Mouse (Mus musculus) midbrain, embryonic 12.5 days (tissue): ENCODE measurements around the gene Lgals3bp. TPM values are rescaled to one million over a fixed set of nuclear protein-coding genes. Genes with fewer than 3 reads are reported as not detected.

Experiments used
- ATAC-seq: fragments of 200-750 bp; cut with Nextera tagmentation; 2 replicates; pipeline ENCODE4 v1.8.0; 2017; ENCODE audit warnings: low read depth, moderate TSS enrichment, moderate library complexity; ENCODE audit not compliant: low FRiP score
- H3K27ac ChIP-seq: fragments of 300-500 bp; sonication (generic); replicated peaks from 2 replicates; pipeline ENCODE4 v1.5.1; 2016; ENCODE audit warnings: mild to moderate bottlenecking
- H3K27me3 ChIP-seq: fragments of 300-500 bp; sonication (generic); 2 replicates; pipeline ENCODE4 v1.6.1; 2016; ENCODE audit warnings: mild to moderate bottlenecking
- H3K36me3 ChIP-seq: fragments of 300-500 bp; sonication (generic); 2 replicates; pipeline ENCODE4 v1.6.1; 2016
- H3K4me1 ChIP-seq: fragments of 300-500 bp; sonication (generic); 2 replicates; pipeline ENCODE4 v1.6.1; 2016
- H3K4me2 ChIP-seq: fragments of 300-500 bp; sonication (generic); replicated peaks from 2 replicates; pipeline ENCODE4 v1.6.1; 2016; ENCODE audit warnings: mild to moderate bottlenecking, moderate library complexity
- H3K4me3 ChIP-seq: fragments of 300-500 bp; sonication (generic); 2 replicates; pipeline ENCODE4 v1.5.1; 2016; ENCODE audit warnings: mild to moderate bottlenecking
- H3K9ac ChIP-seq: fragments of 300-500 bp; sonication (generic); replicated peaks from 2 replicates; pipeline ENCODE4 v1.6.1; 2016; ENCODE audit warnings: mild to moderate bottlenecking, moderate library complexity
- H3K9me3 ChIP-seq: fragments of 300-500 bp; sonication (generic); 2 replicates; pipeline ENCODE4 v1.6.1; 2016; ENCODE audit warnings: mild to moderate bottlenecking
- WGBS: fragments of 180-500 bp; shearing (Covaris S2); methylation state at CpG from one replicate; pipeline ENCODE4 v1.1.7; 2016; 5-methylcytosine and 5-hydroxymethylcytosine counted together
- polyA plus RNA-seq: library from polyadenylated mRNA; unstranded; fragments of >200 nt; fragmentation: Nextera tagmentation; extraction: Ambion mirVana; gene quantifications from 2 replicates; pipeline ENCODE4 v1.2.1, GENCODE M21; 2016

Gene Lgals3bp
- polyA plus RNA-seq, 1 experiment from 2014 or later: 1.7 TPM

GRCm38 (mm10) chr11:118354636-118355191 lies 47.2 kb downstream of the Lgals3bp start:
- H3K9ac ChIP-seq: peak overlapping the region; percentile 91
- WGBS: under 1% methylated on average over 22 of the region's 47 CpGs
- H3K27me3 ChIP-seq: 0 out of 2 replicates have a peak, but pooled peaks cover 4% of the 10 kb centered on the region
- peaks cover 24% of the 10 kb centered on the region for H3K4me1 ChIP-seq
- no peaks in the 10 kb centered on the region for H3K9me3 ChIP-seq
- no peaks in the 10 kb centered on the region for H3K36me3 ChIP-seq
- peak overlapping the region; percentile 93 for H3K4me2 ChIP-seq
- peak overlapping the region; percentile 80 for H3K4me3 ChIP-seq
- ATAC-seq: peak; percentile 65; the same call in 1 of the 2 replicates
- peak overlapping the region; percentile 87 for H3K27ac ChIP-seq

GRCm38 (mm10) chr11:118349494-118349893 lies 52.4 kb downstream of the Lgals3bp start:
- no peak for ATAC-seq
- H3K9me3 ChIP-seq: no peaks in the 10 kb centered on the region
- H3K4me3 ChIP-seq: no peak overlapping the region
- H3K27ac ChIP-seq: no peak overlapping the region
- H3K36me3 ChIP-seq: no peaks in the 10 kb centered on the region
- no peak overlapping the region for H3K4me2 ChIP-seq
- H3K9ac ChIP-seq: no peak overlapping the region
- H3K4me1 ChIP-seq: peaks cover 31% of the 10 kb centered on the region
- WGBS: 91% methylated on average over 5 of the region's 5 CpGs
- H3K27me3 ChIP-seq: 0 out of 2 replicates have a peak, but pooled peaks cover 4% of the 10 kb centered on the region

GRCm38 (mm10) chr11:118348877-118349276 lies 53.0 kb downstream of the Lgals3bp start:
- no peaks in the 10 kb centered on the region for H3K9me3 ChIP-seq
- no peak overlapping the region for H3K4me2 ChIP-seq
- H3K36me3 ChIP-seq: no peaks in the 10 kb centered on the region
- no peak overlapping the region for H3K9ac ChIP-seq
- H3K4me1 ChIP-seq: peaks cover 25% of the 10 kb centered on the region
- H3K27ac ChIP-seq: no peak overlapping the region
- ATAC-seq: no peak
- 75% methylated on average over 5 of the region's 5 CpGs for WGBS
- 0 out of 2 replicates have a peak, but pooled peaks cover 4% of the 10 kb centered on the region for H3K27me3 ChIP-seq
- H3K4me3 ChIP-seq: no peak overlapping the region

- Histone ChIP-seq H3K4me3 (no peak overlapping the region), H3K9ac (no peak overlapping the region), H3K4me1 (peaks cover 25% of the 10 kb centered on the region), H3K27ac (no peak overlapping the region), H3K4me2 (no peak overlapping the region), H3K36me3 (no peaks in the 10 kb centered on the region), H3K27me3 (0 out of 2 replicates have a peak, but pooled peaks cover 4% of the 10 kb centered on the region), H3K9me3 (no peaks in the 10 kb centered on the region)
- no peak for ATAC-seq
- 69% methylated on average over 3 of the region's 3 CpGs for WGBS
Observed at GRCm38 (mm10) chr11:118348419-118348818, 53.5 kb downstream of the Lgals3bp start.

- no peak overlapping the region for H3K4me2 ChIP-seq
- H3K9ac ChIP-seq: no peak overlapping the region
- 0 out of 2 replicates have a peak, but pooled peaks cover 4% of the 10 kb centered on the region for H3K27me3 ChIP-seq
- WGBS: 94% methylated on average over 12 of the region's 12 CpGs
- no peaks in the 10 kb centered on the region for H3K9me3 ChIP-seq
- no peak for ATAC-seq
- H3K4me1 ChIP-seq: peaks cover 25% of the 10 kb centered on the region
- no peaks in the 10 kb centered on the region for H3K36me3 ChIP-seq
- H3K27ac ChIP-seq: no peak overlapping the region
- no peak overlapping the region for H3K4me3 ChIP-seq
Observed at GRCm38 (mm10) chr11:118347911-118348310, 54.0 kb downstream of the Lgals3bp start.

GRCm38 (mm10) chr11:118347391-118347790 lies 54.5 kb downstream of the Lgals3bp start:
- Histone ChIP-seq H3K9ac (no peak overlapping the region), H3K4me2 (no peak overlapping the region), H3K4me1 (peaks cover 31% of the 10 kb centered on the region), H3K9me3 (no peaks in the 10 kb centered on the region), H3K27ac (no peak overlapping the region), H3K36me3 (no peaks in the 10 kb centered on the region), H3K4me3 (no peak overlapping the region), H3K27me3 (0 out of 2 replicates have a peak, but pooled peaks cover 4% of the 10 kb centered on the region)
- WGBS: 96% methylated on average over 2 of the region's 2 CpGs
- ATAC-seq: no peak

- Histone ChIP-seq H3K4me3 (no peak overlapping the region), H3K4me1 (peaks cover 39% of the 10 kb centered on the region), H3K4me2 (no peak overlapping the region), H3K27me3 (no peaks in the 10 kb centered on the region), H3K9me3 (no peaks in the 10 kb centered on the region), H3K9ac (no peak overlapping the region), H3K27ac (no peak overlapping the region), H3K36me3 (no peaks in the 10 kb centered on the region)
- WGBS: 92% methylated on average over 8 of the region's 8 CpGs
- no peak for ATAC-seq
Observed at GRCm38 (mm10) chr11:118346395-118347096, 55.3 kb downstream of the Lgals3bp start.

- Histone ChIP-seq H3K9ac (no peak overlapping the region), H3K4me3 (no peak overlapping the region), H3K4me2 (no peak overlapping the region), H3K9me3 (no peaks in the 10 kb centered on the region), H3K27ac (no peak overlapping the region), H3K27me3 (no peaks in the 10 kb centered on the region), H3K4me1 (peaks cover 43% of the 10 kb centered on the region), H3K36me3 (no peaks in the 10 kb centered on the region)
- ATAC-seq: no peak
- WGBS: 71% methylated on average over 4 of the region's 4 CpGs
Observed at GRCm38 (mm10) chr11:118345693-118346092, 56.2 kb downstream of the Lgals3bp start.

GRCm38 (mm10) chr11:118343629-118344028 lies 58.3 kb downstream of the Lgals3bp start:
- H3K4me3 ChIP-seq: no peak overlapping the region
- no peaks in the 10 kb centered on the region for H3K36me3 ChIP-seq
- no peak overlapping the region for H3K27ac ChIP-seq
- 87% methylated on average over 2 of the region's 2 CpGs for WGBS
- ATAC-seq: no peak
- H3K4me1 ChIP-seq: peaks cover 40% of the 10 kb centered on the region
- no peaks in the 10 kb centered on the region for H3K9me3 ChIP-seq
- no peak overlapping the region for H3K4me2 ChIP-seq
- H3K9ac ChIP-seq: no peak overlapping the region
- H3K27me3 ChIP-seq: no peaks in the 10 kb centered on the region

Other genes with a start within 250 kb of the Lgals3bp start
- 28.3 and 28.5 TPM in 2 replicates for gene Cyth1, start 153.5 kb downstream of the Lgals3bp start, polyA plus RNA-seq
- gene Usp36, start 111.8 kb downstream of the Lgals3bp start, polyA plus RNA-seq: 17.6 and 20.8 TPM in 2 replicates
- 0.18 and 0.40 TPM in 2 replicates for gene Cep295nl, start 59.6 kb downstream of the Lgals3bp start, polyA plus RNA-seq
- 49.4 and 50.3 TPM in 2 replicates for gene Timp2, start 46.4 kb downstream of the Lgals3bp start, polyA plus RNA-seq
- 29.3 and 30.9 TPM in 2 replicates for gene Cant1, start 17.0 kb upstream of the Lgals3bp start, polyA plus RNA-seq
- 2.7 and 3.3 TPM in 2 replicates for gene C1qtnf1, start 26.1 kb upstream of the Lgals3bp start, polyA plus RNA-seq
- gene Engase, start 74.7 kb upstream of the Lgals3bp start, polyA plus RNA-seq: 6.9 and 7.3 TPM in 2 replicates